Mouse (Mus musculus): ENCODE results near the gene Scd2.
"Not testable (repeated sequence)": the region's sequence is repeated elsewhere in the genome, so short reads cannot be mapped to it uniquely, and the experiment has no call there.

Gene Scd2

DNA sequence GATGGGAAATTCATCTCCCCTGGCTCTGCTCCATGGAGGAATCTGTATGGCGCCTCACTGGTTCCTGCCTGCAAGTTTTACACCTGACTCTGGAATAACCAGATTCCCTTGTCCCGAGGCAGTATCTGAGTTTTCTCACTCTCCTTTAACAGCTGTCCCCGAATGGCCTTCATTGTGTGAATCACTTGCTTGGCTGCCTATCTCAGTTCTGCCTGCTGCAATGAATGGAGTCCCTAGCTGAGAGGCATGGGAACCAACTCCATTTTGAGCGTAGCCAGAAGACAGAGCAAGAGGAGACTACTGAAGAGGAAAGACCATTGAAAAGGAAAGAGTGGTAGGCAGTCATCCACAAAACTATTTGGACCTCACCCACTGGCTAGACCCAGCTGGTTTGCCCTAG is 19.8 kb upstream of the Scd2 start:
- DNase-seq (ENCODE audit: low spot score in 2 of 2) = no peak

DNA sequence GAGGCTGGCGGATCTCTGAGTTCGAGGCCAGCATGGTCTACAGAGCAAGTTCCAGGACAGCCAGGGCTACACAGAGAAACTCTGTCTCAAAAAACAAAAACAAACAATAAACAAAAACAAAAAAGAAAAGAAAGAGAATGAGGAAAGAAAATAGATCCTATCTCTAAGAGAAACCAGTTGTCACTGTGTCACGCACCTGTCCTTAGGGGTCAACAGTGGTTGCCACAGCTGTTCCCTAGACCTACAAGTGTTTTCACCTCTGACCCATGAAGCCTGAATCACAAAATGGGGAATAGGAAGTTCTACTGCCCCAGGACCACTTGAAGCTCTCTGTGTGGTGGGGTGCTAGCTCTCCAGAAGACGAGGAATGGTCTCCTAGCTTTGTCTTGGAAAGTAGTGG is 19.0 kb upstream of the Scd2 start:
- no peak for DNase-seq (ENCODE audit: low spot score in 2 of 2)

GRCm38 (mm10) chr19:44275418-44275817 is 18.1 kb upstream of the Scd2 start:
- DNase-seq (ENCODE audit: low spot score in 2 of 2) = no peak

- DNase-seq (ENCODE audit: low spot score in 2 of 2) = no peak
These were observed 16.6 kb upstream of the Scd2 start for GRCm38 (mm10) chr19:44276861-44277260.

GRCm38 (mm10) chr19:44277931-44278330 is 15.5 kb upstream of the Scd2 start:
- no peak for DNase-seq (ENCODE audit: low spot score in 2 of 2)

- DNase-seq (ENCODE audit: low spot score in 2 of 2) = no peak
These were observed 12.7 kb upstream of the Scd2 start for GRCm38 (mm10) chr19:44280755-44281154.

- not testable (repeated sequence) for DNase-seq (ENCODE audit: low spot score in 2 of 2)
These were observed 11.5 kb upstream of the Scd2 start for GRCm38 (mm10) chr19:44281825-44282447.

DNA sequence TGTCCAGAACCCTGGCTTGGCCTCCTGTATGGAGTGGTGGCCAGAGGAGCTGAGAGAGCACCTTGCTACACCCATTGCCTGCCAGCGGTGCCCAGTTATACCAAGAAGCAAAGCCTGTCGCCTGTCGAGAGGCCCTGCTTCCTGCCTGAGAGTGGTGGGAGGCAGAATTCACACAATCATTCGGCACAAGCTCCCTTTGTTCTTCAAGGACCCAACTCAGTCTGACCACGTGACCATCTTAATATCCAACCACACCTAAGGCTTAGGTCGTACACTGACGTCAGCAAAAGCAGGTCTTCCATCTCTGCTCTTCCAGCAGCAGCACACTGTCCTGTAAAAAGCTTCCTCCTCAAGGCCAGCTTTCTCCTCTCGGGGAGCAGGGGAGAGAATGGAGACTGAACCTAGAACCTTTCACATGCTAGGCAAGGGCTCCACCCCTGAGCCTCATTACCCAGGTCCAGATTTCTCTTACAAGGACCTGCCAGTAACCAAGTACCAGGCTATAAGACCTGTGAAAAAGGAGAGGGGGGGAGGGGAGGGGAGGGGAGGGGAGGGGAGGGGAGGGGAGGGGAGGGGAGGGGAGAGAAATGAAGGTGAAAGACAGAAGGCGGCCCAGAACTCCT is 10.8 kb upstream of the Scd2 start:
- DNase-seq (ENCODE audit: low spot score in 2 of 2) = no peak

DNA sequence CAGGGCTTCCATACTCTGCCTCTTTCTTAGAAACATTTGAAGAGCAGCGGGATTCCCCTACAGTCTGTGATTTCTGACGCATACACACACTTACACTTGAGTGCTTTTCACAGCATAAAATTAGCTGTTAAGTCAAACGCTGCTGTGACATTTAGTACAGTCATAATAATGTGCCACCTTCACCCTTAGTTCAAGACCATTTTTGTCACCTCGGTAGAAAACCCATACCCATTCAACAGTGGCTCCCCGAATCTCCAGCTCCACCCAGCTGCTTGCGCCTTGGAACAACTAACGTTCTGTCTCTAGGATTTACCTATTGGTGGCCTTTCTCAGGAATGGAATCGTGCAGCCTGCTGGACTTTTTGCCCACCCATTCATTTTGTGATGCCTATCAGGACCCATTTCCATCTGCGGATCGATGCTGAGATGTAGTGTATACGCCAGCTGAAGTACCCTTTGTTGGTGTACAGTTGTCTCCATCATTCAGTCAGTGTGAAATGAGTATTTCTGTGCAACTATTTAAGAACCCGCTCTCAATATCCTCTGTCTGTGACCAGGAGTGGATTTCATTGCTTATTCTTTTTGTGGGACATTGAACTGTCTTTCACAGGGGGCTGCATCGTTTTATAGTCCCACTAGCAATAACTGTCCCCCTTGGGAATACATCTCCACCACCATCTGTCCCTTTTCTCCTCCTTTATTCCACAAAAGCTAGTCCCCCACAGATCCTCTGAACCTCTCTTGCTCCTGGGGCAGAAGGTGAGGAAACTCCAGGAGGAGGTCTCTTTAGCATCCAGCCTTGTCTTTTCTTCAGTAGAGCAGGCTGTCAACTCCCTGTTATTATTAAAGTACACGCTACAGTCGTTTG is 10.1 kb upstream of the Scd2 start:
- no peak for DNase-seq (ENCODE audit: low spot score in 2 of 2)

DNA sequence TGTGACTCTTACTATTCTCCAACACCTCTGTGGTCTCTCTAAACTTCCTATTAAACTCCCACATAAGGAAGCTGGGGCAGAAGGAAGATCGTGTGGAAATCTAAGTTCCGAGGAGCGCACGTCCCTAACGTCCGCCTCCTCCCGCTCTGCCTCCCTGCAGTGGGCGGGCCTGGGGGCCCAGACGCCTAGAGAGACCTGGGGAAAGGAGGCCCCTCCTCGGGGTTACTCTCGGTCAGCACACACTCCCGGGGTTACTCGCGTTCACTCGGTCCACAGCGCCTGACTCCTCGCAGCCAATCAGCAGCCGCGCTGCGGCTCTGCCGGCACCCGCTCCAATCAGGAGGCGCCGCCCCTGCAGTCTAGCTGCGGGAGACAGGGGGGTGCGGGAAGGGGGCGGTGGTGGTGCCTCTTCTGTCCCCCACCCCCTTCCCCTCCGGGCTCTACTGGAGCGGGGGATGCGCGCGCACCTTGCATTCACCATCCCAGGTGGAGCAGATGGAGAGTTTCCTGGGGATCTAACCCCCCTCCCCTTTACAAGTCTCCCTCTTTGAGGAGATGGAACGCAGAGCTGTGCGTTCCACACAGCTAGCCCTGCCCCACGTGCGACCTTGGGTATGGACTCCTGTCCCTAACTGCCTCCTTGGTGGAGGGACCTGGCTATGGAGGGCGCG is 9.3 kb upstream of the Scd2 start:
- DNase-seq (ENCODE audit: low spot score in 2 of 2) = peak; percentile 81 to 87

DNA sequence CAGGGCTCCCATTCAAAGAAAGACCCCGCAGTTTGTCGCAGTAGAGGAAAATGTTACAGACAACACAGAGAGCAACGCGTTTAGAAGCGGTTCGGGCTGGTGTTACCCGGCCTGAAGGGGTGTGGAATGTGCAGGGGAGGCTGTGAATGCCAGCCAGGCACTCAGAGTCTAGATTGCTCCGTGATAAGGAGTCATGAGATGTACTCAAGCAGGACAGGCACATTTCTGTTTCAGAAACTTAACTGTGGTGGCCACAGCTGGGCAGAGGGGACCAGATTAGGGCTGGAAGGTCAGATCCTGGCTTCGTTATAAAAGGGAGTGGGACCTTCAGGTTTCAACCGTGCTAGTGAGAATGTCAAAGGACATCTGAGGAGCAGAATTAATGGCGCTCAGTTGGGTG is 8.8 kb upstream of the Scd2 start:
- DNase-seq (ENCODE audit: low spot score in 2 of 2) = no peak

- DNase-seq (ENCODE audit: low spot score in 2 of 2) = no peak
These were observed 7.9 kb upstream of the Scd2 start for GRCm38 (mm10) chr19:44285554-44285953.

DNA sequence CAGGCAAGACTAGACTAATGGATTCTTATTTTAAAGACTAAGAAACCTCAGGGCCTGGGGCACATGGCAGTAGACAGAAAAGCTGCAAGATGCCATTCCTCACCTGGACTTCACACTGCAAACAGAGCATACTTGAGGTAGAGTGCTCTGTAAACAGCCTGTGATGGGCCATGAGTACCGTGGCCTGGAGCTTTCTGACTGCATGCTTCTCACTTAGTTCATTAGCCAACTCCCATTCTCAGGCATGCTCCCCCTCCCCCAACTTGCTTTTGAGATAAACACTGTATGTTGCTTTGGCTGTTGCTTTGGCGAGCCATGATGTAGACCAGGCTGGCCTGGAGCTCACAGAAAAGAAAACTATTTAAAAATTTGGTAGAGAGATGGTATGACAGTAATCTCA is 7.4 kb upstream of the Scd2 start:
- no peak for DNase-seq (ENCODE audit: low spot score in 2 of 2)

DNA sequence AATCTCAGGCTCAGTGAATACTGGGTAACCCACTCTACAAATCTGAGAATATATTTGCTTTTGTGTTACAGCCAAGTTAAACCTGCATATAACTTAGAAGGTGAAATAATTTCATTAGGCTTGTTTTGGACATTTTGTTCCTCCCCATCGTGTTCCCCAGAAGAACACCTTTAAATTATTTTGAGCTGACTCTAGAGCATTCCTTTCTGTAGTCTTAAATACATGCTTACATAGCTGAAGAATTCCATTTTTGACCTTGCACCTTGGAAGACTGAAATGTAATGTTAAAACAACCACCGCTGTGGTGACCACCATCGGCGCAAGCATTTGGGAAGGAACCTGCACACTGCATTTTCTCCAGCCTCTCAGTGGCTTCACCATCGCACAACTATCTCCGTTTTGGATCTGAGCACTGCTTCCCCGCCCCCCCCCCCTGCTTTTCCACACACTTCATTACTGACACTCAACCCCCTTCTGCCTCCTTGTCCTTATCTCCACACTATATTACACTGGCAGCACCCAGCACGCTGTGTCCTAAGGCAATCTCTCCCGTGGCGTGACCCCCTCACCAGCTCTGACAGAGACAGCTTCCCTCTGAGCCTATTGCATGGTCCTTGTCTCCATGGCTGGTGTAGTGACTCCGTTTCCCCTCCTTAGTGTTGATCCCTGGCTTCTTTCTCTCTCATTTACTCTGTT is 5.9 kb upstream of the Scd2 start:
- no peak for DNase-seq (ENCODE audit: low spot score in 2 of 2)

DNA sequence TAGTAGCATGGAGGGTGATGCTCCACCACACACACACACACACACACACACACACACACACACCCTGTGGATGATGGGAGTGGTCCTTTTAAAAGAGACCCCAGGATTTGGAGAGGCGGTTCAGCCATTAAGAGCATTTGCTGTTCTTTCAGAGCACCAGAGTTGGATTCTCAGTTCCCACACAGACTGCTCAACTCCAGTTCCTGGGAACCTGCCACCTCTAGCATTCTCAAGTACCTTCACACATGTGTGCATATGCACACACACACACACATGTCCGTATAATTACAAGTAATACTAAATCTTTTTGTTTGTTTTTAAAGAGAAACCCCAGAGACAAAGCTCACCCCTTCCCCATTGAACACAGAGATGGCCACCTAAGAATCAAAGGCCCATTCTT is 1.4 kb upstream of the Scd2 start:
- DNase-seq (ENCODE audit: low spot score in 2 of 2) = no peak

GRCm38 (mm10) chr19:44292483-44292882 is 991 bp upstream of the Scd2 start:
- DNase-seq (ENCODE audit: low spot score in 2 of 2) = no peak

DNA sequence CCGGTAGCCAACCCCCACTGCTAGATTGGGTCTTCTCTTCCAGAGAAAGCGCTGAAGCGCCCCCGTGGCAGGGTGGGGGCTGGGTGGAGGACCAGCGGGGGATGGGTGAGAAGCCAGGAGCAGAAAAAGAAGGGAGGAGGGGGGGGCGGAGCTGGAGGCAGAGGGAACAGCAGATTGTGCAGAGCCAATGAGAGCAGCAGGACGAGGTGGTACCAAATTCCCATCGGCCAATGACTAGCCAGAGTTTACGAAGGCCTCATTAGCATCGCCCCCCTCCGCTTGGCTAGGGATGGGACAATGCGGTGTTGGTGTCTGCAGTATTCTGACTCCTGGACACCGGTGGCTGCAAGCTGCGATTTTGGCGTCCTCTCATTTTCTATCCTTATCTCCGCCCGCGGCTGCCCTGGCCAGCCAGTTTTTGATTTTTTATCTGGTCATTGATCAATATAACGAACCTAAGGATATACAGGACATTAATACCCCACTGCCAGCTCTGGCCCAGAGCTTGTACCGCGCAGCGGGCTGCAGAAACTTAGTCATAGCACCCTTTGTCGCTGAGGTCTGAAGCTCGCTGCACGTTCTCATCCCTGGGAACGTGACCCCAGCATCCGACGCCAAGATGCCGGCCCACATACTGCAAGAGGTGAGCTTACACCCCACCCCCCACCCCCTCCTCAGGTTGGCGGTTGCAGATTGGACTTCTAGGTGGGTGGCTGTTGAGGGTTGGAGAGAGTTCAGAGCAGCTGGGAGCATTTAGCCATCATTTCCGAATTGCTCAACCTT is 486 bp downstream of the Scd2 start:
- DNase-seq (ENCODE audit: low spot score in 2 of 2) = peak; percentile 74 to 80

GRCm38 (mm10) chr19:44294588-44295041 is 1.1 kb downstream of the Scd2 start:
- DNase-seq (ENCODE audit: low spot score in 2 of 2) = peak; percentile 86 to 96

DNA sequence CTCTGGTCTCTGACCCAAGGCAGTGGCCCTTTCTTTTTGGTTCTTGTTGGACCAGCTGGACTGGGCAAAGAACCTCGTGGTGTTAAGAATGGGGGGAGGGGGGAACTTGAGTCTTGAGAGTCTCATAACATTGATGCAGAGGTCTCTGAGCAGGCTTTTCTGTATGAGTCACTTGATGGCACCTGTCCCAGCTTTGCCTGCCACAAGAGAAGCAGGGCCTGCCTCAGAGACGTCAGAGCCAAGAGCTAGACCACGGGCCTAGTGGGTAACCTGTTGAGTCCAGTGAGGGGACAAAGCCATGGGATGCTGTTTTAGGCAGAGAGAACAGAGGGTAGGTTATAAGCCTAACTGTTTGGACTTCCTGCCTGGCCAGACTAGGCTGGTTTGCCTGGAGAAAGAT is 1.8 kb downstream of the Scd2 start:
- no peak for DNase-seq (ENCODE audit: low spot score in 2 of 2)

GRCm38 (mm10) chr19:44295741-44296140 is 2.3 kb downstream of the Scd2 start:
- peak; percentile 86 to 96 for DNase-seq (ENCODE audit: low spot score in 2 of 2)

- DNase-seq (ENCODE audit: low spot score in 2 of 2) = no peak
These were observed 2.7 kb downstream of the Scd2 start for GRCm38 (mm10) chr19:44296186-44296585.
